Mouse (Mus musculus) limb, embryonic 10.5 days (tissue): ENCODE measurements around the gene Synj2. TPM values are rescaled to one million over a fixed set of nuclear protein-coding genes. Genes with fewer than 3 reads are reported as not detected.

Experiments
- DNase-seq: peaks from one replicate; pipeline ENCODE4 v3.0.0-alpha.2; 2017; ENCODE audit warnings: low spot score
- H3K27ac ChIP-seq: fragments of 300-500 bp; sonication (generic); 2 replicates; pipeline ENCODE4 v1.5.1; 2016; ENCODE audit warnings: mild to moderate bottlenecking
- H3K27me3 ChIP-seq: fragments of 300-500 bp; sonication (generic); 2 replicates; pipeline ENCODE4 v1.6.1; 2016; ENCODE audit warnings: low read depth, mild to moderate bottlenecking; ENCODE audit not compliant: poor library complexity, severe bottlenecking
- H3K36me3 ChIP-seq: fragments of 300-500 bp; sonication (generic); 2 replicates; pipeline ENCODE4 v1.6.1; 2016; ENCODE audit warnings: mild to moderate bottlenecking, moderate library complexity
- H3K4me1 ChIP-seq: fragments of 300-500 bp; sonication (generic); 2 replicates; pipeline ENCODE4 v1.6.1; 2016
- H3K4me3 ChIP-seq: fragments of 300-500 bp; sonication (generic); 2 replicates; pipeline ENCODE4 v1.5.1; 2016; ENCODE audit warnings: mild to moderate bottlenecking, moderate library complexity
- H3K9me3 ChIP-seq: fragments of 300-500 bp; sonication (generic); replicated peaks from 2 replicates; pipeline ENCODE4 v1.6.1; 2016; ENCODE audit warnings: mild to moderate bottlenecking
- WGBS: fragments of 180-500 bp; shearing (Covaris S2); methylation state at CpG from one replicate; pipeline ENCODE4 v1.1.7; 2016; 5-methylcytosine and 5-hydroxymethylcytosine counted together
- polyA plus RNA-seq: library from polyadenylated mRNA; unstranded; fragments of >200 nt; fragmentation: Nextera tagmentation; extraction: Ambion mirVana; gene quantifications from 2 replicates; pipeline ENCODE4 v1.2.1, GENCODE M21; 2016

Synj2 gene
- polyA plus RNA-seq, 1 experiment from 2014 or later, result 1.1 TPM

DNA sequence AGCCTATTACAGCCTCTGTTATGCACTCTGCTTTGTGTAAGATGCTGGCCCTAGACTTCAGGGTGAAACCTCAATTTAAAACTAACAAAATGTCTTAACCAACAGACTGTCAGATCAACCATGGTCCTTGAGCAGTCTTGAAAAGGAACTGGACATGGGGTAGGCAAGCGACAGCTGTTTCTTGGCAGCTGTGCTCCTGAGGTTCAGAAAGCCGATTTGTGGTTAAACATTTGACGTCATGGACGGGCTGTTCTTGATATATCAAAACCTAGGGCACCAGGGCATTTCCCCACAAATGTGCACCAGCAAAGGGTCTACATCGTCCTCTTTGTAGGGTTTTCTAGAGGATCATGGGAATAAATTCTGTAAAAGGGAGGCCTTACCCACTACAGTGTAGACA, 122.5 kb downstream of the Synj2 start:
- Histone ChIP-seq H3K9me3 (no peaks in the 10 kb centered on the region), H3K4me1 (no peaks in the 10 kb centered on the region), H3K36me3 (peaks cover 26% of the 10 kb centered on the region), H3K4me3 (no peak overlapping the region), H3K27ac (no peak overlapping the region), H3K27me3 (no peaks in the 10 kb centered on the region)
- 91% methylated on average over 5 of the region's 5 CpGs for WGBS
- DNase-seq, result no peak

DNA sequence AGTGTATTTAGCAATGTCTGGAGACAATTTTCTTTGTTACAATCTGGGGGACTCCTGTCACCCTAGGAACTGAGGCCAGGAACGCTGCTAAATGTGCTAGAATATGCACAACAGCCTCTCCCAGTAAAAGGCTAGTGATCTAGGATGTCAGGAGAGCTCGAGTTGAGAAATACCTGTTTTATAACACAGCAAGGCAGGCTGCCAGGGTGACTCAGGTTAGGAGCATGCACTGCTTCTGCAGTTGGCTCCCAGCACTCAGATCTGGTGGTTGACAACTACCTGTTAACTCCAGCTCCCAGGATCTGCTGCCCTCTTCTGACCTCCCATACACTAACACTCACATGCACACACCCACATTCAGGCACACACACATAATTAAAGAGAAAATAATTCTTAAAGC, 124.9 kb downstream of the Synj2 start:
- no peaks in the 10 kb centered on the region for H3K4me1 ChIP-seq
- H3K27me3 ChIP-seq, result no peaks in the 10 kb centered on the region
- H3K36me3 ChIP-seq, result peaks cover 40% of the 10 kb centered on the region
- H3K4me3 ChIP-seq, result no peak overlapping the region
- no peak overlapping the region for H3K27ac ChIP-seq
- DNase-seq, result no peak
- no peaks in the 10 kb centered on the region for H3K9me3 ChIP-seq
- 88% methylated on average over 2 of the region's 2 CpGs for WGBS

DNA sequence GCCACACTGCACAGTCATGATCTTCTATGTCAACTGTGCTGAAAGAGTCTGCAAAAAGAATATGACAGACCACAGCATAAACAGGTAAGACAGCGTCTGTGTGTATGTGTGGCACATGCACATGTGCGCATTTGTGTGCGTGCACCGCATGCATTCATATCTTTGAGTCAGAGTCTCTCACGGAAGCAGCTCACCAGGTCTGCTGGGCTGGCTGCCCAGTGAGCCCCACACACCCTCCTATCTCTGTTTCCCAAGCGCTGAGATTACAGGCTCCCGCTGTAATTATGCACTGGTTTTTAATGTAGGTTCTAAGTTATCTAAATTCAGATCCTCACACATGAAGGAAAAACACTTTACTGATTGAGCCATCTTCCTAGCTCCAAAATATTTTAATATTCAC, 126.5 kb downstream of the Synj2 start:
- WGBS, result 97% methylated on average over 7 of the region's 7 CpGs

DNA sequence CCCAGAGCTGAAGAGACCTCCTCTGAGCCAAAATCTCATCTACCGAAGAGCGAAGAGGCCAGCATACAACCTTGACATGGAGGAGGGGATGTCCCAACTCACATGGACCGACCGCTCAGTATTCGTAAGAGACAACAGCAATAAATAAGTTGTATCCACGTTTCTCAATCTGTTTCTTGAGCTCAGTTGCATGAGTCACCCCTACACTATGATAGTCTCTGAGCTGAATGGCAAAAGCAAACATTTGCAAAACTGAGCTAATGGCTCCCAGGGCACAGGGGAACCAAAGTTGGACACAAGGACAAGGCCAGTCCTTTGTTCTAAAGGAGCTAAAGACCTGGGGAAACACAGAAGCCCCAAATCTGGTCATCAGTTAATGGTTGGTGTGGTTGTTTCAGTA, 128.8 kb downstream of the Synj2 start:
- no peaks in the 10 kb centered on the region for H3K4me1 ChIP-seq
- 94% methylated on average over 6 of the region's 6 CpGs for WGBS
- peaks cover 51% of the 10 kb centered on the region for H3K36me3 ChIP-seq
- H3K27me3 ChIP-seq, result no peaks in the 10 kb centered on the region
- no peak overlapping the region for H3K4me3 ChIP-seq
- H3K9me3 ChIP-seq, result no peaks in the 10 kb centered on the region
- no peak overlapping the region for H3K27ac ChIP-seq
- no peak for DNase-seq

More for the DNA sequence above, 126.5 kb downstream of the Synj2 start:
- DNase-seq, result no peak
- H3K36me3 ChIP-seq, result peaks cover 43% of the 10 kb centered on the region
- no peaks in the 10 kb centered on the region for H3K4me1 ChIP-seq
- H3K27ac ChIP-seq, result no peak overlapping the region
- no peaks in the 10 kb centered on the region for H3K27me3 ChIP-seq
- no peak overlapping the region for H3K4me3 ChIP-seq
- H3K9me3 ChIP-seq, result no peaks in the 10 kb centered on the region

DNA sequence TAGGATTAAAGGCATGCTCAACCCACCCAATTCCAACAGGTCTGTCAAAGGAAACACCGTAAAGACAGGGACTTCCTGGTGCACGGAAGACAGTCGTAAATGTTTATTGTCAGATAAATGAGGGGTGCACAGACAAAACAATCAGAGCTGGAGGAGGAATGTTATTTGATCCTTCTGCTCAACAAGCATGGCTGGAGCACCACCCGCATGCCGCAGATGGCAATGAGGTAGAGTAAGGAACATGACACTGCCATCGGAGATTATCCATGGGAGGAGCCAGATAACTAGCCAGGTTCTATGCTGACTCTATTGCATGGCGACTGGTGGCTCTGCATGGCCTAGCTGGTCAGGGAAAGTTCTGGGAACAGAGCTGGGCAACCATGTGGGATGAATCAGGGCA, 132.3 kb downstream of the Synj2 start:
- Histone ChIP-seq H3K27ac (no peak overlapping the region), H3K36me3 (peaks cover 29% of the 10 kb centered on the region; the same call in 1 of the 2 replicates), H3K27me3 (0 out of 2 replicates have a peak, but pooled peaks cover under 1% of the 10 kb centered on the region), H3K4me3 (no peak overlapping the region), H3K9me3 (no peaks in the 10 kb centered on the region), H3K4me1 (no peaks in the 10 kb centered on the region)
- 48% methylated on average over 7 of the region's 7 CpGs for WGBS
- no peak for DNase-seq

DNA sequence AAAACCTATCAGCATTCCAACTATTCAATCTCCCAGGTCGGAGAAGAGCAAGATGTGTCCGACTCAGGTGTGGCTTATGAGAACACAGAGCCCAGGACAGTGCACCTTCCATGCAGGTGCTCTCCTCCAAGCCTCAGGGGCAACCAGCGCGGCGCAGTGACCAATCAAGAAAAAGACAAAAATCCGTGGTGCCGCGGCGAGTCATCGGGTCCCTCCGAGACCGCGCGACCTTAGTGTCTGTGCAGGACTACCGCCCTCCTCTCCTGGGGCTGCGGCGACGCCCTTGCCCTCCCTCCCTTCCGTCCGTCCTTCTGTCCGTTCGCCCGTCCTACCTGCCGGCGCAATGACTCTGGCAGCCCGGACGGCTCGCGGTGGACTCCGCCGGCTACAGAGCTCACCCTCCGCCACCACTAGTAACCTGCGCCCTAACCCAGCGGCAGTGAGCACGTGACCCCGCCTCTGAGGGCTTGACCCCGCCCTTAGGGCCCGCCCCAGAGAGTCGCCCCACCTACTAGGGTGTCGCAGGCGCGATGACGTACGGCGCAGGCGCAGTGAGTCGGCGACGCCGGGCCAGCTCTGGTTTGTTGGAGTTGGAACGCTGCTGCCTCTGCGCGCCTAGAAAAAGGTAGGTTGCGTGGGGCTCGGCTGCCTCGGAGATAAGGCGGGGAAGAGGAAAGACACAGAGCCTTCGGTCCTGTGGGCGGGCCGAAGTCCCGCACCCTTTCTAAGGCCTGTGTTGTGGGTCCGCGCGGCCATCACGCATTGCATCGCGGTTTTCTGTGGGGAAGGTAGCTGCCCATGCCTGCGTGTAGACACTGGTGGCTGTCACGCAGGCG, 138.4 kb downstream of the Synj2 start, which contains the start of the genes Serac1 and Gtf2h5:
Serac1 (minus strand) TSS at position 455 of the 836 bp plus-strand sequence.
Gtf2h5 (plus strand) TSS at position 500 of the 836 bp plus-strand sequence.
- Histone ChIP-seq H3K4me3 (peak within 1 kb of the TSS; percentile 76), H3K36me3 (peaks cover 28% of the 10 kb centered on the region), H3K4me1 (peaks cover 13% of the 10 kb centered on the region; the same call in 1 of the 2 replicates), H3K9me3 (no peaks in the 10 kb centered on the region), H3K27ac (peak within 1 kb of the TSS; percentile 85), H3K27me3 (0 out of 2 replicates have a peak, but pooled peaks cover 5% of the 10 kb centered on the region)
- under 1% methylated on average over 69 of the region's 70 CpGs for WGBS
- DNase-seq, result peak; percentile 98

DNA sequence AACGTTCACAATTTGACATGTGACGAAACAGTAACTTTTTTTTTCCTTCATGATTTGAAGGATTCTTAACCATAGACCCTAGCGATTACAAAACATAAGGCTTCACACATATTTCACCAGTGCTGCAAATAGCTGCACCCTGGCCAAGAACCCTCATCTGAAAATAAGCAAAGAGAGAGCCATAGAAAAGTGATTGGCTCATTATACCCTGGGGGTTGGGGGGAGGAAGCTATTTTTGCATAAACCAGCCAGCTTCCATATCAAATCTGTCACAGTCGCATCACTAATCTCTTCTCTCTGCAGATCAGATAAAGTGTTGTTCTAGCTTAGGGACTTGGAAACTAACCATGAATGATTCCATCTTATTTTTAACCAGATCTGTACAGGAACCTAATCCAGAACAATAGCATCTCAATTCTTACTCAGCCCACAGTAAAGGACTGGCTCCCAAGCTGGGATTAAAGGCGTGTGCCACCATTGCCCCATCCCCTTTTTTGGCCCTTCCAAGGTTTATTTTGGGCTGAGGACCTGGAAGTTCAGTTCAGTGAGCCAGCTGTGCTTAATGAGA, 142.3 kb downstream of the Synj2 start:
- Histone ChIP-seq H3K9me3 (no peaks in the 10 kb centered on the region), H3K4me1 (peaks cover 13% of the 10 kb centered on the region; the same call in 1 of the 2 replicates), H3K36me3 (peaks cover 62% of the 10 kb centered on the region), H3K27me3 (0 out of 2 replicates have a peak, but pooled peaks cover 4% of the 10 kb centered on the region), H3K4me3 (no peak overlapping the region), H3K27ac (no peak overlapping the region)
- no peak for DNase-seq
- WGBS, result 92% methylated on average over 5 of the region's 5 CpGs

DNA sequence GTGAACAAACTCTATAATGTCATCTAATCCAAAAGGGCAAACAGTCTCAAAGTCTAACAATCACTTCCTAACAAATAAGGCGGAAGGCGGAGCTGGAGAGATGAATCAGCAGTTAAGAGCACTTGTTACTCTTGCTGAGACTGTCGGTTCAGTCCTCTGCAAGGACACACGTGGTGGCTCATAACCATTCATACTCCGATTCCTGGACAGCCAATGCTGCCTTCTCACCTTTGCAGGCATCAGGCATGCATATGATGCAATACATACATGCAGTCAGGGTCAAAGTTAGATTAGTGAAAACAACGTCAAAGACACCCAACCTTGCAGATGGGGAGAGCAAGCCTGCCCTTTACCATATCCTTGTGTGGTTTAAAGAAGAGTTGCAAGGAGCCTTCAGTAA, 150.5 kb downstream of the Synj2 start:
- Histone ChIP-seq H3K27me3 (no peaks in the 10 kb centered on the region), H3K9me3 (no peaks in the 10 kb centered on the region), H3K4me3 (no peak overlapping the region), H3K4me1 (no peaks in the 10 kb centered on the region), H3K27ac (no peak overlapping the region), H3K36me3 (peaks cover 30% of the 10 kb centered on the region)
- 92% methylated on average over 6 of the region's 6 CpGs for WGBS
- no peak for DNase-seq

Other genes with a start within 250 kb of the Synj2 start
- 18.4 and 19.4 TPM in 2 replicates for gene Snx9, start 100.0 kb upstream of the Synj2 start, polyA plus RNA-seq
- gene Serac1, start 138.5 kb downstream of the Synj2 start, polyA plus RNA-seq, result 5.3 and 6.8 TPM in 2 replicates
- 166 and 173 TPM in 2 replicates for gene Gtf2h5, start 138.5 kb downstream of the Synj2 start, polyA plus RNA-seq
- 145 and 159 TPM in 2 replicates for gene Tulp4, start 165.2 kb downstream of the Synj2 start, polyA plus RNA-seq